Mouse (Mus musculus) heart, adult 2 months (tissue): ENCODE measurements around the gene Nucb1. TPM values are rescaled to one million over a fixed set of nuclear protein-coding genes. Genes with fewer than 3 reads are reported as not detected.
"Not testable (repeated sequence)": the region's sequence is repeated elsewhere in the genome, so short reads cannot be mapped to it uniquely, and the experiment has no call there.

ENCODE experiments used
- DNase-seq, 2 experiments: peaks; one replicate each; pipeline ENCODE4 v3.0.0; 2021
- H3K27ac ChIP-seq: fragments of 200-600 bp; 2 replicates; pipeline ENCODE4 v1.8.1; 2022
- H3K27me3 ChIP-seq: fragments of 200-500 bp; 2 replicates; pipeline ENCODE4 v1.6.1; 2012; ENCODE audit warnings: mild to moderate bottlenecking, low read length, inconsistent platforms, mixed read lengths; ENCODE audit not compliant: control insufficient read depth, insufficient read depth
- H3K36me3 ChIP-seq: fragments of 200-500 bp; 2 replicates; pipeline ENCODE4 v1.6.1; 2012; ENCODE audit warnings: low read length, inconsistent platforms; ENCODE audit not compliant: control insufficient read depth, insufficient read depth
- H3K4me1 ChIP-seq: fragments of 200-500 bp; 2 replicates; pipeline ENCODE4 v1.6.1; 2011; ENCODE audit warnings: low read length; ENCODE audit not compliant: control insufficient read depth, insufficient read depth
- H3K4me3 ChIP-seq: fragments of 200-600 bp; 2 replicates; pipeline ENCODE4 v1.8.1; 2022
- H3K79me2 ChIP-seq: fragments of 200-500 bp; replicated peaks from 2 replicates; pipeline ENCODE4 v1.6.1; 2012; ENCODE audit warnings: mild to moderate bottlenecking, inconsistent platforms, low read length, moderate library complexity, mixed read lengths; ENCODE audit not compliant: control insufficient read depth, insufficient read depth
- H3K9ac ChIP-seq: fragments of 200-500 bp; 2 replicates; pipeline ENCODE4 v1.6.1; 2012; ENCODE audit warnings: low read depth, mild to moderate bottlenecking, control low read depth, inconsistent platforms, low read length, mixed read lengths
- CTCF ChIP-seq: fragments of 200-600 bp; IDR thresholded peaks from 2 replicates; pipeline ENCODE4 v1.8.1; 2022; ENCODE audit warnings: antibody characterized with exemption, mild to moderate bottlenecking, moderate library complexity
- EP300 ChIP-seq: fragments of 200-500 bp; IDR thresholded peaks from 2 replicates; pipeline ENCODE4 v1.6.1; 2011; ENCODE audit warnings: low read depth, low read length, control low read depth; ENCODE audit not compliant: insufficient read depth
- POLR2A ChIP-seq: fragments of 200-500 bp; IDR thresholded peaks from 2 replicates; pipeline ENCODE4 v1.6.1; 2011; ENCODE audit warnings: mild to moderate bottlenecking, low read depth, low read length, control low read depth; ENCODE audit not compliant: insufficient read depth
- WGBS: fragments of 180-500 bp; shearing (Covaris S2); methylation state at CpG from one replicate; pipeline ENCODE4 v1.1.7; 2018; 5-methylcytosine and 5-hydroxymethylcytosine counted together
- intact Hi-C: fragments of 180-260 bp; cut with DNase I; formaldehyde crosslinking; loops from one replicate; pipeline ENCODE4 v1.15.1; 2025
- polyA plus RNA-seq: library from polyadenylated mRNA; depleted of rRNA; stranded (reverse); fragments of >200 nt; gene quantifications from 2 replicates; pipeline ENCODE4 v1.2.3, GENCODE M21; 2012
- total RNA-seq, 2 experiments: library from RNA; stranded (reverse); gene quantifications; 2 replicates each; pipeline ENCODE4 v1.2.3; 2021

The Nucb1 gene
- total and polyA plus RNA-seq, 3 experiments: 132 to 177 (median 152) TPM

- Histone ChIP-seq H3K4me3 (no peak within 1 kb of the TSS), H3K9ac (no peak within 1 kb of the TSS), H3K4me1 (no peaks in the 10 kb centered on the region), H3K79me2 (no peaks in the 10 kb centered on the region), H3K36me3 (no peaks in the 10 kb centered on the region), H3K27me3 (no peaks in the 10 kb centered on the region), H3K27ac (no peak within 1 kb of the TSS)
- TF ChIP-seq POLR2A (no peak), EP300 (no peak), CTCF (no peak)
- peak; percentile 60 to 65 for DNase-seq
- 45% methylated on average over 15 of the region's 15 CpGs for WGBS
- intact Hi-C loops: no loop called here
Measured at GRCm38 (mm10) chr7:45481374-45481927, 28.8 kb downstream of the Nucb1 start, which contains the start of gene Tulp2. Tulp2 (plus strand) TSS chr7:45481877.

- H3K79me2 ChIP-seq, H3K36me3 ChIP-seq, H3K27ac ChIP-seq, H3K4me3 ChIP-seq, intact Hi-C loops, H3K4me1 ChIP-seq, H3K27me3 ChIP-seq, DNase-seq, H3K9ac ChIP-seq: not testable (repeated sequence)
- WGBS: 80% methylated on average over 3 of the region's 4 CpGs
Measured at GRCm38 (mm10) chr7:45480310-45480709, 29.9 kb downstream of the Nucb1 start.

- Histone ChIP-seq H3K4me3 (no peak overlapping the region), H3K27ac (no peak overlapping the region), H3K9ac (no peak overlapping the region), H3K79me2 (no peaks in the 10 kb centered on the region), H3K36me3 (no peaks in the 10 kb centered on the region), H3K4me1 (no peaks in the 10 kb centered on the region), H3K27me3 (no peaks in the 10 kb centered on the region)
- 93% methylated on average over 7 of the region's 7 CpGs for WGBS
- intact Hi-C loops: no loop called here
- DNase-seq: no peak
- TF ChIP-seq EP300 (no peak), CTCF (no peak), POLR2A (no peak)
Measured at GRCm38 (mm10) chr7:45478774-45479173, 31.4 kb downstream of the Nucb1 start.

GRCm38 (mm10) chr7:45477003-45477402 lies 33.2 kb downstream of the Nucb1 start:
- Histone ChIP-seq H3K9ac (no peak overlapping the region), H3K36me3 (no peaks in the 10 kb centered on the region), H3K27ac (peak overlapping the region; percentile 12; the same call in 1 of the 2 replicates), H3K4me3 (no peak overlapping the region), H3K4me1 (no peaks in the 10 kb centered on the region), H3K79me2 (no peaks in the 10 kb centered on the region), H3K27me3 (no peaks in the 10 kb centered on the region)
- intact Hi-C loops: loop anchor here (1.0 to 2.0 kb wide), 2 partner anchors 46 to 84 kb away; no protein-coding TSS in a partner anchor
- 0% methylated on average over 3 of the region's 3 CpGs for WGBS
- DNase-seq: peak in 1 of 2 experiments; percentile 64
- TF ChIP-seq CTCF: peak; percentile 85
- 0 out of 2 replicates have a peak, but pooled peaks have one; percentile 61 for TF ChIP-seq EP300
- TF ChIP-seq POLR2A: no peak

- H3K27ac ChIP-seq: peak overlapping the region; percentile 12; the same call in 1 of the 2 replicates
- no peak for DNase-seq
- H3K9ac ChIP-seq: no peak overlapping the region
- no peaks in the 10 kb centered on the region for H3K27me3 ChIP-seq
- intact Hi-C loops: loop anchor here (2.0 kb wide), 1 partner anchor 84 kb away; no protein-coding TSS in a partner anchor
- no peaks in the 10 kb centered on the region for H3K36me3 ChIP-seq
- H3K4me1 ChIP-seq: no peaks in the 10 kb centered on the region
- TF ChIP-seq POLR2A: no peak
- TF ChIP-seq EP300: no peak
- TF ChIP-seq CTCF: no peak
- H3K79me2 ChIP-seq: no peaks in the 10 kb centered on the region
- WGBS: 20% methylated on average over 1 of the region's 1 CpGs
- H3K4me3 ChIP-seq: no peak overlapping the region
Measured at GRCm38 (mm10) chr7:45476453-45476852, 33.8 kb downstream of the Nucb1 start.

- Histone ChIP-seq H3K4me3 (peak overlapping the region; percentile 39; the same call in 1 of the 2 replicates), H3K79me2 (no peaks in the 10 kb centered on the region), H3K36me3 (no peaks in the 10 kb centered on the region), H3K9ac (peak overlapping the region; percentile 42), H3K27me3 (no peaks in the 10 kb centered on the region), H3K27ac (peak overlapping the region; percentile 51; the same call in 1 of the 2 replicates), H3K4me1 (no peaks in the 10 kb centered on the region)
- DNase-seq: no peak
- 0 out of 2 replicates have a peak, but pooled peaks have one; percentile 29 for TF ChIP-seq POLR2A
- no peak for TF ChIP-seq CTCF
- no peak for TF ChIP-seq EP300
- intact Hi-C loops: no loop called here
- 67% methylated on average over 16 of the region's 16 CpGs for WGBS
Measured at GRCm38 (mm10) chr7:45475291-45475969, 34.8 kb downstream of the Nucb1 start.
